Mouse (Mus musculus): ENCODE data around the gene Mindy4. TPM values are rescaled to one million over a fixed set of nuclear protein-coding genes. Genes with fewer than 3 reads are reported as not detected.

Gene Mindy4
- polyA plus RNA-seq, 1 experiment from 2014 or later = 8.9 TPM

GRCm38 (mm10) chr6:55282348-55282747 lies 79.2 kb downstream of the Mindy4 start:
- Histone ChIP-seq H3K27me3 (ENCODE audit: control insufficient read depth, insufficient read depth, low read length) (no peaks in the 10 kb centered on the region), H3K4me3 (ENCODE audit: control insufficient read depth in 1 of 2, insufficient read depth in 1 of 2, low read depth in 1 of 2, low read length in 2 of 2) (no peak overlapping the region), H3K27ac (replicated peaks in 1 of 2; ENCODE audit: control insufficient read depth in 1 of 2, insufficient read depth in 1 of 2, low read depth in 2 of 2, low read length in 2 of 2) (no peak overlapping the region), H3K9ac (ENCODE audit: low read length) (no peak overlapping the region), H3K4me1 (ENCODE audit: control insufficient read depth in 2 of 2, insufficient read depth in 2 of 2, low read length in 2 of 2) (peaks cover 12 to 13% of the 10 kb centered on the region in 2 experiments), H3K36me3 (ENCODE audit: control insufficient read depth, insufficient read depth, low read length) (no peaks in the 10 kb centered on the region), H3K9me3 (ENCODE audit: control insufficient read depth, low read length) (0 out of 2 replicates have a peak, but pooled peaks cover 3% of the 10 kb centered on the region), H3K4me2 (ENCODE audit: low read length) (no peak overlapping the region)
- no peak for ATAC-seq (ENCODE audit: insufficient number of reproducible peaks, insufficient read depth, low FRiP score, low read depth)
- 91% methylated on average over 8 of the region's 8 CpGs for WGBS

GRCm38 (mm10) chr6:55285218-55285617 lies 82.0 kb downstream of the Mindy4 start:
- ATAC-seq (ENCODE audit: insufficient number of reproducible peaks, insufficient read depth, low FRiP score, low read depth) = no peak
- WGBS = 61% methylated on average over 5 of the region's 5 CpGs

DNA sequence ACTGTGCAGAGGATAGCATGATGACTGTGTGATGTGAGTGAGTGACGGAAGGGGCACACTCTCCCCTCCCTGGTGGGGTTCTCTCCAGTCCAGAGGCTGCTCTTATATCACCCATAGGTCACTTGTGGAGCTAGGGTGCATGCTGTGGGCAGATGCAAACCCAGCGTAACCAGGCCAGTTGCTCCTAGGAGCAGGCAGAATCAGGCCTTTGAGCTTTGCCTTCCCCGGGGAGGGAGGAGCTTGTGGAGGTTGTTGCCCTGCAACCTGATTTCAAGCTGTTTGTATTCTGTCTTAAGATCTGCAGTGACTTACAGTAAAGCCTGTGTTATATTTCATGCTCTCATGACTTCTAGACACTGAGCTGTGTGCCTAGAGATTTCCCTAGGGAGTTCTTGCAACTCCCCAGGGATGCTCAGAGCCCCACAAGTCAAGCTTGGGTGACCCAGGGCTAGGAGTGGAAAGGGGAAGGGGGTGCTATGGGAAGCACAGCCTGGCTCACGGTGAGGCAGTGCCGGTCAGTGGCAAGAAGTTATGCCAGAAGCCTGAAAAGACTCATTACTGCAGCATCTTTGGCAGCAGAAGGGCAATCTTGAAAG lies 84.9 kb downstream of the Mindy4 start:
- Histone ChIP-seq H3K9me3 (ENCODE audit: control insufficient read depth, low read length) (no peaks in the 10 kb centered on the region), H3K4me1 (ENCODE audit: control insufficient read depth in 2 of 2, insufficient read depth in 2 of 2, low read length in 2 of 2) (no peaks in the 10 kb centered on the region), H3K27me3 (ENCODE audit: control insufficient read depth, insufficient read depth, low read length) (no peaks in the 10 kb centered on the region), H3K4me2 (ENCODE audit: low read length) (no peak overlapping the region), H3K27ac (replicated peaks in 1 of 2; ENCODE audit: control insufficient read depth in 1 of 2, insufficient read depth in 1 of 2, low read depth in 2 of 2, low read length in 2 of 2) (no peak overlapping the region), H3K9ac (ENCODE audit: low read length) (no peak overlapping the region), H3K4me3 (ENCODE audit: control insufficient read depth in 1 of 2, insufficient read depth in 1 of 2, low read depth in 1 of 2, low read length in 2 of 2) (no peak overlapping the region), H3K36me3 (ENCODE audit: control insufficient read depth, insufficient read depth, low read length) (no peaks in the 10 kb centered on the region)
- 84% methylated on average over 5 of the region's 5 CpGs for WGBS
- ATAC-seq (ENCODE audit: insufficient number of reproducible peaks, insufficient read depth, low FRiP score, low read depth) = no peak

More at GRCm38 (mm10) chr6:55285218-55285617, 82.0 kb downstream of the Mindy4 start:
- H3K27me3 ChIP-seq (ENCODE audit: control insufficient read depth, insufficient read depth, low read length) = no peaks in the 10 kb centered on the region
- H3K36me3 ChIP-seq (ENCODE audit: control insufficient read depth, insufficient read depth, low read length) = no peaks in the 10 kb centered on the region
- 0 out of 2 replicates have a peak, but pooled peaks cover 3% of the 10 kb centered on the region for H3K9me3 ChIP-seq (ENCODE audit: control insufficient read depth, low read length)
- no peak overlapping the region for H3K4me3 ChIP-seq (ENCODE audit: control insufficient read depth in 1 of 2, insufficient read depth in 1 of 2, low read depth in 1 of 2, low read length in 2 of 2)
- peaks cover 12 to 13% of the 10 kb centered on the region in 2 experiments for H3K4me1 ChIP-seq (ENCODE audit: control insufficient read depth in 2 of 2, insufficient read depth in 2 of 2, low read length in 2 of 2)
- H3K4me2 ChIP-seq (ENCODE audit: low read length) = no peak overlapping the region
- H3K27ac ChIP-seq (replicated peaks in 1 of 2; ENCODE audit: control insufficient read depth in 1 of 2, insufficient read depth in 1 of 2, low read depth in 2 of 2, low read length in 2 of 2) = no peak overlapping the region
- no peak overlapping the region for H3K9ac ChIP-seq (ENCODE audit: low read length)

GRCm38 (mm10) chr6:55294549-55295131 lies 91.5 kb downstream of the Mindy4 start:
- no peaks in the 10 kb centered on the region for H3K27me3 ChIP-seq (ENCODE audit: control insufficient read depth, insufficient read depth, low read length)
- ATAC-seq (ENCODE audit: insufficient number of reproducible peaks, insufficient read depth, low FRiP score, low read depth) = 0 out of 2 replicates have a peak, but pooled peaks have one; percentile 14
- 45% methylated on average over 19 of the region's 19 CpGs for WGBS

DNA sequence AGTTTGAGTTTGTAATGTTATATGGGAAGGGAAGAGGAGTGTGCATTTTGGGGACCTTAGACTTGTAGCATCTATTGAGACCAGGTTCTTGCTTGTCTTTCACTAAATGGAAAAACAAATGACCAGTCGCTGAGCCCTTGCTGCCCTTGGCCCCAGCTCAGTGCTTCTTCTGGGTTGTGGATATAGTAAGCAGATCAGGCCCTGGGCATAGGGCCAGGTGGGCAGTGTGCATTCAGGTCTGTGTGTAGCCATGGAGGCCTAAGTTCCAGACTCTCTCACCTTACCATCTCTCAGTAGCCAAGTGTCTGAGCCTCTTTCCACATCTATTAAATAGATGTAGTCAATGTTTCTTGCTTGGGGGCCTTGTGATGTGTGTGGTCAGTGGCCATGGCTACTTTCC lies 92.1 kb downstream of the Mindy4 start:
- no peak for ATAC-seq (ENCODE audit: insufficient number of reproducible peaks, insufficient read depth, low FRiP score, low read depth)
- Histone ChIP-seq H3K27ac (replicated peaks in 1 of 2; ENCODE audit: control insufficient read depth in 1 of 2, insufficient read depth in 1 of 2, low read depth in 2 of 2, low read length in 2 of 2) (peak overlapping the region in 1 of 2 experiments; percentile 24; a peak in 1 of 4 replicates), H3K9me3 (ENCODE audit: control insufficient read depth, low read length) (no peaks in the 10 kb centered on the region), H3K36me3 (ENCODE audit: control insufficient read depth, insufficient read depth, low read length) (peaks cover 5% of the 10 kb centered on the region; the same call in 1 of the 2 replicates), H3K9ac (ENCODE audit: low read length) (no peak overlapping the region), H3K4me1 (ENCODE audit: control insufficient read depth in 2 of 2, insufficient read depth in 2 of 2, low read length in 2 of 2) (no peaks in the 10 kb centered on the region; a peak in 1 of 4 replicates), H3K4me3 (ENCODE audit: control insufficient read depth in 1 of 2, insufficient read depth in 1 of 2, low read depth in 1 of 2, low read length in 2 of 2) (no peak overlapping the region), H3K4me2 (ENCODE audit: low read length) (no peak overlapping the region), H3K27me3 (ENCODE audit: control insufficient read depth, insufficient read depth, low read length) (no peaks in the 10 kb centered on the region)
- WGBS = 64% methylated on average over 1 of the region's 1 CpGs

More at GRCm38 (mm10) chr6:55294549-55295131, 91.5 kb downstream of the Mindy4 start:
- Histone ChIP-seq H3K4me2 (ENCODE audit: low read length) (no peak overlapping the region), H3K36me3 (ENCODE audit: control insufficient read depth, insufficient read depth, low read length) (peaks cover 5% of the 10 kb centered on the region; the same call in 1 of the 2 replicates), H3K9me3 (ENCODE audit: control insufficient read depth, low read length) (no peaks in the 10 kb centered on the region), H3K27ac (replicated peaks in 1 of 2; ENCODE audit: control insufficient read depth in 1 of 2, insufficient read depth in 1 of 2, low read depth in 2 of 2, low read length in 2 of 2) (0 out of 4 replicates have a peak overlapping the region, but pooled peaks of 1 of the 2 experiments have one; percentile 24), H3K4me1 (ENCODE audit: control insufficient read depth in 2 of 2, insufficient read depth in 2 of 2, low read length in 2 of 2) (no peaks in the 10 kb centered on the region; a peak in 1 of 4 replicates), H3K9ac (ENCODE audit: low read length) (no peak overlapping the region), H3K4me3 (ENCODE audit: control insufficient read depth in 1 of 2, insufficient read depth in 1 of 2, low read depth in 1 of 2, low read length in 2 of 2) (no peak overlapping the region)

- no peaks in the 10 kb centered on the region for H3K27me3 ChIP-seq (ENCODE audit: control insufficient read depth, insufficient read depth, low read length)
- H3K27ac ChIP-seq (replicated peaks in 1 of 2; ENCODE audit: control insufficient read depth in 1 of 2, insufficient read depth in 1 of 2, low read depth in 2 of 2, low read length in 2 of 2) = no peak overlapping the region
- H3K4me3 ChIP-seq (ENCODE audit: control insufficient read depth in 1 of 2, insufficient read depth in 1 of 2, low read depth in 1 of 2, low read length in 2 of 2) = no peak overlapping the region
- no peaks in the 10 kb centered on the region for H3K4me1 ChIP-seq (ENCODE audit: control insufficient read depth in 2 of 2, insufficient read depth in 2 of 2, low read length in 2 of 2)
- WGBS = 86% methylated on average over 8 of the region's 8 CpGs
- no peak for ATAC-seq (ENCODE audit: insufficient number of reproducible peaks, insufficient read depth, low FRiP score, low read depth)
- H3K4me2 ChIP-seq (ENCODE audit: low read length) = no peak overlapping the region
- H3K36me3 ChIP-seq (ENCODE audit: control insufficient read depth, insufficient read depth, low read length) = peaks cover 5% of the 10 kb centered on the region; the same call in 1 of the 2 replicates
- H3K9me3 ChIP-seq (ENCODE audit: control insufficient read depth, low read length) = no peaks in the 10 kb centered on the region
- H3K9ac ChIP-seq (ENCODE audit: low read length) = no peak overlapping the region
These were observed 96.3 kb downstream of the Mindy4 start for GRCm38 (mm10) chr6:55299482-55299881.

- Histone ChIP-seq H3K4me1 (ENCODE audit: control insufficient read depth in 2 of 2, insufficient read depth in 2 of 2, low read length in 2 of 2) (no peaks in the 10 kb centered on the region), H3K4me3 (ENCODE audit: control insufficient read depth in 1 of 2, insufficient read depth in 1 of 2, low read depth in 1 of 2, low read length in 2 of 2) (no peak overlapping the region)
- 88% methylated on average over 2 of the region's 2 CpGs for WGBS
These were observed 96.7 kb downstream of the Mindy4 start for GRCm38 (mm10) chr6:55299917-55300316.

More at GRCm38 (mm10) chr6:55299917-55300316, 96.7 kb downstream of the Mindy4 start:
- H3K36me3 ChIP-seq (ENCODE audit: control insufficient read depth, insufficient read depth, low read length) = peaks cover 5% of the 10 kb centered on the region; the same call in 1 of the 2 replicates
- H3K9ac ChIP-seq (ENCODE audit: low read length) = no peak overlapping the region
- no peaks in the 10 kb centered on the region for H3K27me3 ChIP-seq (ENCODE audit: control insufficient read depth, insufficient read depth, low read length)
- no peaks in the 10 kb centered on the region for H3K9me3 ChIP-seq (ENCODE audit: control insufficient read depth, low read length)
- ATAC-seq (ENCODE audit: insufficient number of reproducible peaks, insufficient read depth, low FRiP score, low read depth) = no peak
- no peak overlapping the region for H3K4me2 ChIP-seq (ENCODE audit: low read length)
- no peak overlapping the region for H3K27ac ChIP-seq (replicated peaks in 1 of 2; ENCODE audit: control insufficient read depth in 1 of 2, insufficient read depth in 1 of 2, low read depth in 2 of 2, low read length in 2 of 2)

All from heart, embryonic 14.5 days (tissue).